Mouse (Mus musculus) erythroblast, embryonic 14.5 days (primary cell): ENCODE results near the gene Casp2. TPM values are rescaled to one million over a fixed set of nuclear protein-coding genes. Genes with fewer than 3 reads are reported as not detected.

ENCODE experiments used
- H3K27me3 ChIP-seq: 2 replicates; pipeline ENCODE4 v1.6.1; 2012; ENCODE audit warnings: inconsistent platforms; ENCODE audit not compliant: control insufficient read depth
- H3K36me3 ChIP-seq: 2 replicates; pipeline ENCODE4 v1.6.1; 2012; ENCODE audit warnings: mild to moderate bottlenecking, inconsistent platforms; ENCODE audit not compliant: control insufficient read depth
- H3K4me1 ChIP-seq: 2 replicates; pipeline ENCODE4 v1.6.1; 2012; ENCODE audit warnings: inconsistent platforms; ENCODE audit not compliant: control insufficient read depth
- H3K4me3 ChIP-seq: replicated peaks from 2 replicates; pipeline ENCODE3; 2012; ENCODE audit warnings: moderate library complexity, mild to moderate bottlenecking, inconsistent platforms
- H3K9me3 ChIP-seq: 2 replicates; pipeline ENCODE4 v1.6.1; 2012; ENCODE audit warnings: low read length, inconsistent platforms, mixed read lengths; ENCODE audit not compliant: control insufficient read depth
- GATA1 ChIP-seq: IDR thresholded peaks from 2 replicates; pipeline ENCODE4 v1.6.1; 2012; ENCODE audit warnings: low read length, inconsistent platforms, mixed read lengths
- TAL1 ChIP-seq: IDR thresholded peaks from 3 replicates; pipeline ENCODE4 v1.6.1; 2012; ENCODE audit warnings: low read length, inconsistent platforms, mixed read lengths
- polyA plus RNA-seq: library from polyadenylated mRNA; stranded (reverse); fragments of >175 nt; gene quantifications from 2 replicates; pipeline ENCODE4 v1.2.3, GENCODE M21; 2012

The Casp2 gene
- polyA plus RNA-seq, 1 experiment = 0.34 TPM

GRCm38 (mm10) chr6:42310427-42311053 lies 45.8 kb downstream of the Casp2 start:
- no peak overlapping the region for H3K4me3 ChIP-seq
- TF ChIP-seq GATA1 (no peak), TAL1 (no peak)
- no peaks in the 10 kb centered on the region for H3K27me3 ChIP-seq
- H3K9me3 ChIP-seq = no peaks in the 10 kb centered on the region
- no peaks in the 10 kb centered on the region for H3K36me3 ChIP-seq
- no peaks in the 10 kb centered on the region for H3K4me1 ChIP-seq

DNA sequence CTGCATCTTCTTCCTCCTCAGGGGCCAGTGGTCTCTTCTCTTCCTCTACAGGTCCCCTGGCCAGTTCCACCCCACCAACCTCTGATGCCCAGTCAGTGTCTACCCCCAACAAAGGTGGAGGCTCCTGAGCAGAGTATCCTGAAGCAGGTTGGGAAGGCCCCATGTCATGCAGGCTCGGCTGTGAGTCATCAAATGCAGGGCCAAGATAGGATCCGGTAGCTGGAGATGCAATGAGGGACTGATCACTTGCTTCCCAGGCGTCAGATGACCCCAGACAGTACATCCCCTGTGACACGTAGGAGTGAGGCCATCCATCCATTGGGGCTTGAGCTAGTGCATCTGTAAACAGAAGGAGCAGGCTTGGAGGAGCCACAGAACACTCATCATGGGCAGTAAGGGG lies 53.5 kb downstream of the Casp2 start:
- Histone ChIP-seq H3K36me3 (no peaks in the 10 kb centered on the region), H3K27me3 (peaks cover 30% of the 10 kb centered on the region), H3K4me3 (no peak overlapping the region), H3K4me1 (no peaks in the 10 kb centered on the region), H3K9me3 (no peaks in the 10 kb centered on the region; the same call in 1 of the 2 replicates)
- TF ChIP-seq TAL1 (no peak), GATA1 (no peak)

DNA sequence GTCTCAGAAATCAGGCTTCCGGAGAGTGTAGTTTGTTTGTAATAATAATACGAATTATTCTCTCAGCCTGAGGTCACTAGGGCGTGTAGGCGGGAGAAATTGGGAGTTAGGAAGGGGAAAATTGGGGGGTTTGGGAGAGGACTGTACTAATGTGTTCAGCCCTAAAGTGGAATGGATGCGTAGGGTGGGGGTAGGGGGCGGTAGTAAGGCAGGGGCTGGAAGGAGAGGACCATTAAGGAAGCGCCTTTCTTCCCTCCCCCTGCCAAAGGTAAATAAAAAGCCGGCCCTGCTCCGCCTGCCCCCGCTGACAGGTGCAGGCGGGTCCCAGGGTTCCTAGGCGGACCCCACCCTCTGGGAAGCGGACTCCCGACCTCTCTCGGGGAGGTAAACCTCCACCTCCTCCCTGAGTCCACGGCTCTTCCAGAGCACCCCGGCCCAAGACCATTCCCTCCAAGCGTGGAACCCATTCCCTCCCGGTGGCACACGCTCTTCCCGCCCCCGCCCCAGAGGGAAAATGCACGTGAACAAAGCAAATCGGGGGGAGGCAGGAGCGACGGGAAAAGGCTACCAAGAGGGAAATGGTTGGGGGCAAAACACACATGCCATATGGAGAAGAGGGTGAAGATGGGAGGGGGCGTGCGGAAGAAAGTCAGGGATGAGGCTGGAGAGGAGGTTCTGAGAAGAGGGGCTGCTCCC lies 58.7 kb downstream of the Casp2 start:
- peaks cover 6% of the 10 kb centered on the region for H3K4me1 ChIP-seq
- H3K9me3 ChIP-seq = peaks cover 3% of the 10 kb centered on the region; the same call in 1 of the 2 replicates
- no peak overlapping the region for H3K4me3 ChIP-seq
- no peaks in the 10 kb centered on the region for H3K36me3 ChIP-seq
- TF ChIP-seq TAL1 = no peak
- TF ChIP-seq GATA1 = no peak
- H3K27me3 ChIP-seq = peaks cover 59% of the 10 kb centered on the region

DNA sequence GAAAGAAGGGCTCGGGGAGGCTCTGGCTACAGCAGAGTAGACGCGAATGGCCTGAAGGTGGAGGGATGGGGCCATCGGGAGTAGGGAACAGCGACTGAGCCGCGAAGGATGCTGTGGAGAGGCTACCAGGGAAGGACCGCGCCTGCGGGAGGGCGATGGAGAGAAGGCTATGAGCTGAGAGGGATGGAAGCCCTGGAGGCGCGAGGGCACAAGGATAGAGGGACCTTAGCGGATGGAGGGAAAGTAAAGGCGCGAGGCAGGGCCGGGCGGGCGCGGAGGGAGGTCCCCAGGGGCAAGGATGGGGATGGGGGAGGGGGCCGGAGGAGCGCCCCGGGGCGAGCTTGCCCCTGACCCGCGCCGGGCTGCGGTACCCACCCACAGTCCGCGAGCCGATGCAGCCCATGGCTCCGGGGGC lies 59.3 kb downstream of the Casp2 start:
- peaks cover 59% of the 10 kb centered on the region for H3K27me3 ChIP-seq

DNA sequence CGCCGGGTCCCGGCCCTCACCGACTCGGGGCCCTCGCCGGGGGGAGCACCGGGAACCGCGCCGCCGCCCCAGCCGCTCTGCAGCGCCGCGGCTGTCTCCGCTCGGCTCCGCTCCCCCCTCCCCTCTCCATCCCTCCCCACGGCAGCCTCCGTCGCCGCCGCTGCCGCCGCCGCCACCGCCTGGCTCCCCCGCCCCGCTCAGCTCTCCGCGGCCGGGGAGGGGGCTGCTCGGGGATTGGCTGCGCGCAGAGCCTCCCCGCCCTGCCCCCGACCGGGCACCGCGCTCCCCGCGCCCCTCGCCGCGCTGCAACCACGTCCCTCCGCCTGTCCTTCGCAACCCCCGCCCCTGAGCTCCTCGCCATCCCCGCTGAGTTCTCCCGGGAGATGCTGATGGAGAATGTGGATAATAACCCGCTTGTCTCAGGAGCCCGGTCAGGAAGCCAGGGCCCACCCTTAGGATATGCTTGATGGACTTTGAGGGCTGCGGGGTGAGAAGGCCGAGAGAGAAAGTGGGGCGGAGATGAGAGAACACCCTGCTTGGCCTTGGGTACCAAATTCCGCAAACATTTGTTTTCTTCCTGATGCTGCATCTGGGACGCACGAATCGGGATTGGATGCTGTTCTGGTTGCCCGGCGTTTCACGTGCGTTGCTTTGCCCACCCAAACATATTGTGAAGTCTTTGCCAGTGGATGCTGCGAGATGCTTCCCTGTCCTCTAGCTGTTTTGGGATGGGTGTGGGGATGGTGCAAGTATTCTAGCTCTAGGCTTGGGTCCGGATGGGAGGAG lies 59.9 kb downstream of the Casp2 start, which contains the start of gene Fam131b:
Gene Fam131b (minus strand): TSS at position 162 of the 786 bp plus-strand sequence.
- no peak within 1 kb of the TSS for H3K4me3 ChIP-seq
- peaks cover 10% of the 10 kb centered on the region for H3K4me1 ChIP-seq
- TF ChIP-seq TAL1 (no peak), GATA1 (no peak)
- H3K27me3 ChIP-seq = peaks cover 59% of the 10 kb centered on the region
- H3K9me3 ChIP-seq = peaks cover 3% of the 10 kb centered on the region; the same call in 1 of the 2 replicates
- H3K36me3 ChIP-seq = no peaks in the 10 kb centered on the region

More for the DNA sequence above, 59.3 kb downstream of the Casp2 start:
- Histone ChIP-seq H3K4me3 (no peak overlapping the region), H3K4me1 (peaks cover 10% of the 10 kb centered on the region), H3K36me3 (no peaks in the 10 kb centered on the region), H3K9me3 (peaks cover 3% of the 10 kb centered on the region; the same call in 1 of the 2 replicates)
- TF ChIP-seq TAL1 (no peak), GATA1 (no peak)

DNA sequence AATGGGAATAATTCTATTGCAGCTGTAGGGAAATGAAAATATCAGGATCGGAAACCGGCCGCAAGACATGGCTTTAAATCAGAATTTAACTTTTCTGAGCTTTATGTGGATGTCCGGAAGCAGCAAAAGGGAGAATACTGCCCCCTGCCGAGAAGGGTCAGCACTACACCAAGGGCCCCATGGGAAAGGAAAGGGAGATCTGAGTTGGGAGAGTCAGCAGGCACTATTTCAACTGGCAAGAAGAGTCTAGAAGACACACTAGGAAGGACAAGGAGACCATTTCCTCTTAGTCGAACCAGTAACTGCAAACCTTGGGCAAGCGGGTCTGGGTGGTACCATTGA lies 60.5 kb downstream of the Casp2 start:
- Histone ChIP-seq H3K27me3 (peaks cover 56% of the 10 kb centered on the region), H3K4me3 (no peak overlapping the region), H3K9me3 (peaks cover 3% of the 10 kb centered on the region; the same call in 1 of the 2 replicates), H3K36me3 (no peaks in the 10 kb centered on the region), H3K4me1 (peaks cover 10% of the 10 kb centered on the region)
- TF ChIP-seq TAL1 (no peak), GATA1 (no peak)

GRCm38 (mm10) chr6:42326509-42326908 lies 61.7 kb downstream of the Casp2 start:
- TF ChIP-seq TAL1 = no peak
- no peak for TF ChIP-seq GATA1
- H3K4me3 ChIP-seq = no peak overlapping the region
- H3K27me3 ChIP-seq = peaks cover 46% of the 10 kb centered on the region
- H3K36me3 ChIP-seq = no peaks in the 10 kb centered on the region
- H3K9me3 ChIP-seq = peaks cover 3% of the 10 kb centered on the region; the same call in 1 of the 2 replicates
- H3K4me1 ChIP-seq = peaks cover 10% of the 10 kb centered on the region

- TF ChIP-seq TAL1 = no peak
- no peak for TF ChIP-seq GATA1
- Histone ChIP-seq H3K36me3 (no peaks in the 10 kb centered on the region), H3K27me3 (peaks cover 24% of the 10 kb centered on the region), H3K4me1 (peaks cover 10% of the 10 kb centered on the region), H3K9me3 (peaks cover 3% of the 10 kb centered on the region; the same call in 1 of the 2 replicates), H3K4me3 (no peak overlapping the region)
Measured at GRCm38 (mm10) chr6:42328757-42329156, 64.0 kb downstream of the Casp2 start.

GRCm38 (mm10) chr6:42330216-42330615 lies 65.4 kb downstream of the Casp2 start:
- no peak for TF ChIP-seq GATA1
- no peak for TF ChIP-seq TAL1
- no peak overlapping the region for H3K4me3 ChIP-seq
- peaks cover 5% of the 10 kb centered on the region for H3K4me1 ChIP-seq
- H3K36me3 ChIP-seq = no peaks in the 10 kb centered on the region
- no peaks in the 10 kb centered on the region for H3K9me3 ChIP-seq
- peaks cover 9% of the 10 kb centered on the region for H3K27me3 ChIP-seq
